Mouse (Mus musculus): ENCODE measurements at regions not wholly inside any gene's neighbourhood (a gene's known extent, or its start where the extent isn't known, plus 50 kb on each side); places are given as distances from the start of the nearest gene placed in this dataset.

GRCm38 (mm10) chr6:34246512-34246911 is 69.6 kb upstream of the Slc35b4 start:
- ATAC-seq (replicated peaks; ENCODE audit: low read depth, poor library complexity, severe bottlenecking), result no peak

- no peak for ATAC-seq (replicated peaks; ENCODE audit: low read depth, poor library complexity, severe bottlenecking)
Measured at GRCm38 (mm10) chr6:34243001-34243400, 66.1 kb upstream of the Slc35b4 start.

- ATAC-seq (replicated peaks; ENCODE audit: low read depth, poor library complexity, severe bottlenecking), result 0 out of 2 replicates have a peak, but pooled peaks have one; percentile 32
Measured at GRCm38 (mm10) chr6:34242486-34242885, 65.6 kb upstream of the Slc35b4 start.

- no peak for ATAC-seq (replicated peaks; ENCODE audit: low read depth, poor library complexity, severe bottlenecking)
Measured at GRCm38 (mm10) chr6:34235132-34235531, 58.2 kb upstream of the Slc35b4 start.

- no peak for ATAC-seq (replicated peaks; ENCODE audit: low read depth, poor library complexity, severe bottlenecking)
Measured at GRCm38 (mm10) chr6:34234443-34235020, 57.6 kb upstream of the Slc35b4 start.

GRCm38 (mm10) chr6:34230768-34231381 is 54.0 kb upstream of the Slc35b4 start:
- peak; percentile 82 for ATAC-seq (replicated peaks; ENCODE audit: low read depth, poor library complexity, severe bottlenecking)

GRCm38 (mm10) chr6:34227131-34227530 is 50.2 kb upstream of the Slc35b4 start:
- no peak for ATAC-seq (replicated peaks; ENCODE audit: low read depth, poor library complexity, severe bottlenecking)

Measured in common myeloid progenitor, adult 5-6 weeks (primary cell).